Mouse (Mus musculus): ENCODE results near the gene Helt. TPM values are rescaled to one million over a fixed set of nuclear protein-coding genes. Genes with fewer than 3 reads are reported as not detected.

The Helt gene
- polyA plus RNA-seq, 1 experiment, result not detected

DNA sequence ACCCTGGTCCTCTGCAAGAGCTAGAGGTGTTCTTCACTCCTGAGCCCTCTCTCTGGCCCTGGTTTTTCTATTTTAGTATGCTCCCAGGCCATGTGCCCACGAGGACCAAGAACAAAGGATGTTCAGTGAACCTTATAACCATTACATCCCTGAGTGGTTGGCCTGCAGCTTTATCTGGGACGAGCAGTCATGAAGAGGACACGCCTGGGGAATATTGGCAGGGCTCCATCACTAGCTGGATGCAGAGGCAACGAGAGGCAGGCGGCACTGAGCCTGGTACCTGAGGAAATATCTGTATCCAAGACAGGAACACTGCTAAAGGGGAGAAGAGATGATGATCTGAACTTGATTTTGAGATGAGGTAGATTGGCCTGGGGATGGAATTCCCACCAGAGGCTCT lies 37.3 kb upstream of the Helt start:
- H3K4me1 ChIP-seq (ENCODE audit: control insufficient read depth, insufficient read depth, insufficient read length, low read length), result peaks cover 8% of the 10 kb centered on the region; the same call in 1 of the 2 replicates
- no peaks in the 10 kb centered on the region for H3K27me3 ChIP-seq (ENCODE audit: control insufficient read depth, insufficient read depth, low read length)
- H3K36me3 ChIP-seq (ENCODE audit: control insufficient read depth, insufficient read depth, low read length), result no peaks in the 10 kb centered on the region
- WGBS, result 29% methylated on average over 5 of the region's 5 CpGs
- H3K27ac ChIP-seq (ENCODE audit: insufficient read depth, low read depth, low read length), result no peak overlapping the region
- TF ChIP-seq CTCF (IDR thresholded peaks at IDR 0.05; ENCODE audit: extremely low read depth, insufficient read length, insufficient replicate concordance, low read depth, low read length) (no peak), POLR2A (IDR thresholded peaks at IDR 0.05; ENCODE audit: low read depth, low read length) (no peak)
- H3K4me3 ChIP-seq (ENCODE audit: low read depth, low read length), result no peak overlapping the region

DNA sequence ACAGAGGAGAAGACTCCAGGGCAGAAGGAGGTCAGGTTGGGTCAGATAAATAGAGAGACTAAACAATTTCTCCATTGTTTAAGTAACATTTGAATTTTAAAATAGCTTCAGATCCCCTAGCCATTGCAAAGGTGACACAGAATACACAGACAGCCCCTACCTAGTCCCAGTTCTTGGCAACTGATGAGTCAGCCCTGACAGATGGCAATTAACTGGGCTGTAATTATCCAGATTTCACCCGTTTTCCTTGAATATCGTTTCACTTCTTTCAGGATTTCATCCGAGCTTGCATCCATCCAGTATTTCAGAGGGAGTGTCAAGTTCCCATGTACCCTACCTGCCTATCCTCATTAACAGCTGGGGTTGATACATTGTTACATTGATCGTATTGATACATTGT lies 34.9 kb upstream of the Helt start:
- Histone ChIP-seq H3K4me1 (ENCODE audit: control insufficient read depth, insufficient read depth, insufficient read length, low read length) (peaks cover 8% of the 10 kb centered on the region; the same call in 1 of the 2 replicates), H3K27ac (ENCODE audit: insufficient read depth, low read depth, low read length) (no peak overlapping the region), H3K27me3 (ENCODE audit: control insufficient read depth, insufficient read depth, low read length) (no peaks in the 10 kb centered on the region), H3K36me3 (ENCODE audit: control insufficient read depth, insufficient read depth, low read length) (no peaks in the 10 kb centered on the region), H3K4me3 (ENCODE audit: low read depth, low read length) (no peak overlapping the region)
- 78% methylated on average over 4 of the region's 4 CpGs for WGBS
- TF ChIP-seq POLR2A (IDR thresholded peaks at IDR 0.05; ENCODE audit: low read depth, low read length), result no peak
- TF ChIP-seq CTCF (IDR thresholded peaks at IDR 0.05; ENCODE audit: extremely low read depth, insufficient read length, insufficient replicate concordance, low read depth, low read length), result no peak

DNA sequence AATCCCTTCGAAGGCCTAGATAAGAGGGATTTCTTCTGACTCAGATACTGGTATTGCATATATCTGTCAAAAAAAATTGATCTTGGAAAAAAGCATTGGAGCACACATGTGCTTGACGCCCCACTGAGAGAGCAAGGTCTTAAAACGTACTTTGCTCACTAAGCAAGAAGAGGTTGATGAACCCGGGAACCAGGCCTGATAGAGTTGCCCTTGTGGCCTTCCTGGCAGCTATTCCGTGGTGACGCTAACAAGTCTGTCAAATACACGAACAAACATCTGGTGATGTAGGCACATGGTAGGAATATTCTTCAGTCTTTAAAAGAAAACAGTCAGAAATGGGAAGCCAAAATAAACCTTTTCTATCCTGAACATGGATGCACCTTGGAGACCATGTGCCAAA lies 32.8 kb upstream of the Helt start:
- TF ChIP-seq POLR2A (IDR thresholded peaks at IDR 0.05; ENCODE audit: low read depth, low read length), result no peak
- Histone ChIP-seq H3K27ac (ENCODE audit: insufficient read depth, low read depth, low read length) (no peak overlapping the region), H3K36me3 (ENCODE audit: control insufficient read depth, insufficient read depth, low read length) (no peaks in the 10 kb centered on the region), H3K4me3 (ENCODE audit: low read depth, low read length) (no peak overlapping the region), H3K27me3 (ENCODE audit: control insufficient read depth, insufficient read depth, low read length) (no peaks in the 10 kb centered on the region), H3K4me1 (ENCODE audit: control insufficient read depth, insufficient read depth, insufficient read length, low read length) (no peaks in the 10 kb centered on the region)
- 89% methylated on average over 7 of the region's 7 CpGs for WGBS

DNA sequence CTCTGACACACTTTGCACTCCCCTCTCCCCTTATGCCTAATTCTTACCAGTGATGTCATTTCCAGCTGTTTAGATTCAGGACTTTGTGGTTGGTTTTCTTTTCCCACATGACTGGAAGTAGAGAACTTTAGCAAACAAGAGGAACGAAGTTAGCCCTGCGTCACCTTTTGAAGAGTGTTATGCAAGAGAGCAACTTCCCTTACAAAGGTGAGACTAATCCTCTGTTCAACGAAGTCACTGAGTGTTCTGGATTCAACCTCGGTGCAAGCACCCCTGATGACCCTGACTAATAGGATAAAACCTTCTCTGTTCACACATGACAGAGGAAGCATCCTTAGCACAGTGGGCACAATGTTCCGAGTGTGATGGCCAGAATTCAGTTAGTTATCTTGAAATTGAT lies 32.2 kb upstream of the Helt start:
- no peaks in the 10 kb centered on the region for H3K27me3 ChIP-seq (ENCODE audit: control insufficient read depth, insufficient read depth, low read length)
- H3K4me1 ChIP-seq (ENCODE audit: control insufficient read depth, insufficient read depth, insufficient read length, low read length), result no peaks in the 10 kb centered on the region
- TF ChIP-seq CTCF (IDR thresholded peaks at IDR 0.05; ENCODE audit: extremely low read depth, insufficient read length, insufficient replicate concordance, low read depth, low read length) (no peak), POLR2A (IDR thresholded peaks at IDR 0.05; ENCODE audit: low read depth, low read length) (no peak)
- H3K27ac ChIP-seq (ENCODE audit: insufficient read depth, low read depth, low read length), result no peak overlapping the region
- WGBS, result 90% methylated on average over 5 of the region's 5 CpGs
- H3K4me3 ChIP-seq (ENCODE audit: low read depth, low read length), result no peak overlapping the region
- no peaks in the 10 kb centered on the region for H3K36me3 ChIP-seq (ENCODE audit: control insufficient read depth, insufficient read depth, low read length)

DNA sequence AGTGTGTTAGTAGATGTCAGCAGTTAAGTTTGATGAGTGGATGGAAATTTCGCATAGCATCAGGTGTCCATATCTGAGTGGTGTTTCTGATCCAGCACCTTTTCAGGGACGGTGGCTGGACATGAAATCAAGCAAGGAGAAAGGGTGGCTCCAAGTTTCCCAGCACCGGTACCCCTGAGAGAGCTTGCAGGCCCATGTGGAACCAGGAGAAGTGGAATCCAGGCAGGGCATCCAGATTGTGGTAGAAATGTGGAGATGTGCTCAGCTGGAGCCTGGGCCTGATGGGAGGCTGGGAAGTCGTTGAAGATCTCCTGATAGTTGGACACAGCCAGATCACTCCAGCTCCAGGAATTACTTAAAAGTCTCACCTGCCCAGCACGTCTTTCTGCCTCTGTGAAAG lies 30.2 kb upstream of the Helt start:
- TF ChIP-seq CTCF (IDR thresholded peaks at IDR 0.05; ENCODE audit: extremely low read depth, insufficient read length, insufficient replicate concordance, low read depth, low read length) (no peak), POLR2A (IDR thresholded peaks at IDR 0.05; ENCODE audit: low read depth, low read length) (no peak)
- H3K36me3 ChIP-seq (ENCODE audit: control insufficient read depth, insufficient read depth, low read length), result no peaks in the 10 kb centered on the region
- no peak overlapping the region for H3K27ac ChIP-seq (ENCODE audit: insufficient read depth, low read depth, low read length)
- H3K4me1 ChIP-seq (ENCODE audit: control insufficient read depth, insufficient read depth, insufficient read length, low read length), result no peaks in the 10 kb centered on the region
- WGBS, result 77% methylated on average over 5 of the region's 5 CpGs
- H3K27me3 ChIP-seq (ENCODE audit: control insufficient read depth, insufficient read depth, low read length), result no peaks in the 10 kb centered on the region
- H3K4me3 ChIP-seq (ENCODE audit: low read depth, low read length), result no peak overlapping the region

DNA sequence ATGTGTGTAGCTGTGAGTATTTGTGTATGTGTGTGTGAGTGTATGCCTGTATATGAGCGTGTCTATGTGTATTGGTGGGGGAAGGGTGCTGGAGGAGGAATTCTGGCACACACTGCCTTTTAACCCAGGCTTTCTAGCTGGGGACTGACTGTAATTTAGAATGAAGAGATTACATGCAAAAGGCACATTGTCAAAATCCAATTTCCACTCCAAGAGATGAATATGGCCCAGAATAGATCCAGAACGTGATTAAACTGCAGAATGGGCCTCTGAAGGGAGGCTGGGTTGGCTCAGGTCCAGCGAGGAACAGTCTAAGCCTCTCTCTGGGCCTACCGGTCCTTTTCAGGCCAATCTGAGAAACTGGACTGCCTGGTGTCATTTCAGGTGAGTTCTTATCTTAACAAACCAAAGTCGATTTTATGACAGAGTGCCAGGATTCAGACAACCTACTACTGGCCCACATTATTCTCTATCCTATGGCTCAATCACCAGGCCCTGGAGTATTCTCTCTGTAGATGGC lies 29.3 kb upstream of the Helt start:
- Histone ChIP-seq H3K4me1 (ENCODE audit: control insufficient read depth, insufficient read depth, insufficient read length, low read length) (no peaks in the 10 kb centered on the region), H3K4me3 (ENCODE audit: low read depth, low read length) (no peak overlapping the region), H3K27me3 (ENCODE audit: control insufficient read depth, insufficient read depth, low read length) (no peaks in the 10 kb centered on the region), H3K36me3 (ENCODE audit: control insufficient read depth, insufficient read depth, low read length) (no peaks in the 10 kb centered on the region), H3K27ac (ENCODE audit: insufficient read depth, low read depth, low read length) (no peak overlapping the region)
- WGBS, result 20% methylated on average over 5 of the region's 5 CpGs
- no peak for TF ChIP-seq CTCF (IDR thresholded peaks at IDR 0.05; ENCODE audit: extremely low read depth, insufficient read length, insufficient replicate concordance, low read depth, low read length)
- no peak for TF ChIP-seq POLR2A (IDR thresholded peaks at IDR 0.05; ENCODE audit: low read depth, low read length)

DNA sequence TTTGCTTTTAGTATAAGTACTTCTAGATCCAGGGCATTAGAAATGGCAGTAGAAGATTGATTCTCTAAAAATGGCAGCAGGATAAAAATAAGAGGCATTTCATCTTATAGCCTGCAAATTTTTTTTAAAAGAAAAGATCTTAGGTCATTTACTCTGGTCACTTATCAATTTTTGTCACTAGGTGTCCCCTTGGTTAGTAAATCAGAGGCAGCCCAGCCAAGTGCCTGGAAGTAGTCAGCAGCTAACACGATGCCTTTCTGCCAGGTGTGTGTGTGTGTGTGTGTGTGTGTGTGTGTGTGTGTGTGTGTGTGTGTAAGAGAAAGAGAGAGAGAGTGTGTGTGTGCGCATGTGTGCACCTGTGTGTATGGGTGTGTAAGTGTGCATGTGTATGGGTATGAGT lies 28.4 kb upstream of the Helt start:
- WGBS, result 64% methylated on average over 2 of the region's 2 CpGs
- H3K27ac ChIP-seq (ENCODE audit: insufficient read depth, low read depth, low read length), result no peak overlapping the region
- H3K4me1 ChIP-seq (ENCODE audit: control insufficient read depth, insufficient read depth, insufficient read length, low read length), result no peaks in the 10 kb centered on the region
- H3K36me3 ChIP-seq (ENCODE audit: control insufficient read depth, insufficient read depth, low read length), result no peaks in the 10 kb centered on the region
- H3K4me3 ChIP-seq (ENCODE audit: low read depth, low read length), result no peak overlapping the region
- no peaks in the 10 kb centered on the region for H3K27me3 ChIP-seq (ENCODE audit: control insufficient read depth, insufficient read depth, low read length)
- no peak for TF ChIP-seq POLR2A (IDR thresholded peaks at IDR 0.05; ENCODE audit: low read depth, low read length)
- no peak for TF ChIP-seq CTCF (IDR thresholded peaks at IDR 0.05; ENCODE audit: extremely low read depth, insufficient read length, insufficient replicate concordance, low read depth, low read length)

DNA sequence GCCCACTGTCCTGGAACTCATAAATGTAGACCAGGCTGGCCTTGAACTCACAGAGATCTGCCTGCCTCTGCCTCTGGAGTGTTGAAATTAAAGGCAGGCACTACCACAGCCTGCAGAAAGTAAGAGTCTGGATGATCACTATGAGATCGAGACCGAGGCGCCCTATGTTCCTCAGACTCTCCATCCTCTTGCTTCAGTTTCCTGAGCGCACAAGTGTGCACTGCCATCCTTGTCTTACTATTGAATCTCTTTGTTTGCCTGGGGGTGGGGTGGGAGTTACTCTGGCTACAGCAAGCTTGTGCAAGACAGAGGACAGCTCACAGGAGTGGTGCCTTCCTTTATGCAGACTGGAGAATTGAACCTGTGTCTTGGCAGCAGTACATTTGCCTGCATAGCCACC lies 27.9 kb upstream of the Helt start:
- no peaks in the 10 kb centered on the region for H3K27me3 ChIP-seq (ENCODE audit: control insufficient read depth, insufficient read depth, low read length)
- no peaks in the 10 kb centered on the region for H3K36me3 ChIP-seq (ENCODE audit: control insufficient read depth, insufficient read depth, low read length)
- no peaks in the 10 kb centered on the region for H3K4me1 ChIP-seq (ENCODE audit: control insufficient read depth, insufficient read depth, insufficient read length, low read length)
- no peak overlapping the region for H3K27ac ChIP-seq (ENCODE audit: insufficient read depth, low read depth, low read length)
- 96% methylated on average over 4 of the region's 4 CpGs for WGBS
- no peak overlapping the region for H3K4me3 ChIP-seq (ENCODE audit: low read depth, low read length)
- TF ChIP-seq CTCF (IDR thresholded peaks at IDR 0.05; ENCODE audit: extremely low read depth, insufficient read length, insufficient replicate concordance, low read depth, low read length) (no peak), POLR2A (IDR thresholded peaks at IDR 0.05; ENCODE audit: low read depth, low read length) (no peak)

All from small intestine, adult 2 months (tissue).